Mouse (Mus musculus): ENCODE results near the gene Fgfr2.
A peak's percentile ranks its signal among the peaks of the same experiment; 100 is the strongest.

Fgfr2 gene

DNA sequence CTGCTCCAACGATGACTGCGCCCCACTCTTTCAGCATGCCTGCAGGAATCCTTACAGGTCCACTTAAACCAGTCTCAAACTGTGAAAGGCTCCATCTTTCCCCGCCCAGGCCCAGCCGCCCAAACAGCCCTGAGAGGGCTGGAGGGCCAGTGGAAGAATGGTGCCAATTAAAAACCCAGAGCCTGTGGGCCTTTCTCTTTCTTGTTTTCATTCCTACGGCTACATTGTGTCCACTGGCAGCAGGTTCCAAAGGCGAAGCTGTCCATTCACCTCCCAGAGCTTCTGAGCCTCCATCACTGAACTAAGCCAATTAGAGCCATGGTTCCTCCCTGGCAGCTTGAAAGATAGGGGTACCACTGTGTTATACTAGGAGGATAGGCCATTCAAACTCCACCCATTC lies 391.6 kb downstream of the Fgfr2 start:
- DNase-seq (ENCODE audit: low read depth in 1 of 2, low spot score in 2 of 2), result no peak

DNA sequence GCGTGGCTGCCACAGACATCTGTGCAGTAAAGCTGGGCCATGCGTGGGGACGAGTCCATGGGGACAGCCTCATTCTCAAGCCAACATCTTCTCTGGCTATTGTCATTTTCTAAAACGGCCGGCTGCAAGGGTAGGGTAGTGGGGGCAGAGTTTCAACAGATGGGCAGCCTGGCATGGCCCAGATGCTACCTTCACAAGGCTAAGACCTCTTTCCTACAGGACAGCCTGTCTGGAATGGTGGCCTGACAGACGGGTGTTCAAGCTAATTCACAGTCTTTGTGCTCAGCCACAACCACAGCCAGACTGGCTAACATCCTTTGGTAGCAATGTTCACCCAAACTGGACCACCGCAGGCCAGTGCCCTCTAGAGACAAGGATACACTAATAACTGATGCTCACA lies 392.6 kb downstream of the Fgfr2 start:
- DNase-seq (ENCODE audit: low read depth in 1 of 2, low spot score in 2 of 2), result no peak

- no peak for DNase-seq (ENCODE audit: low read depth in 1 of 2, low spot score in 2 of 2)
These were observed 393.9 kb downstream of the Fgfr2 start for GRCm38 (mm10) chr7:132729093-132729831.

DNA sequence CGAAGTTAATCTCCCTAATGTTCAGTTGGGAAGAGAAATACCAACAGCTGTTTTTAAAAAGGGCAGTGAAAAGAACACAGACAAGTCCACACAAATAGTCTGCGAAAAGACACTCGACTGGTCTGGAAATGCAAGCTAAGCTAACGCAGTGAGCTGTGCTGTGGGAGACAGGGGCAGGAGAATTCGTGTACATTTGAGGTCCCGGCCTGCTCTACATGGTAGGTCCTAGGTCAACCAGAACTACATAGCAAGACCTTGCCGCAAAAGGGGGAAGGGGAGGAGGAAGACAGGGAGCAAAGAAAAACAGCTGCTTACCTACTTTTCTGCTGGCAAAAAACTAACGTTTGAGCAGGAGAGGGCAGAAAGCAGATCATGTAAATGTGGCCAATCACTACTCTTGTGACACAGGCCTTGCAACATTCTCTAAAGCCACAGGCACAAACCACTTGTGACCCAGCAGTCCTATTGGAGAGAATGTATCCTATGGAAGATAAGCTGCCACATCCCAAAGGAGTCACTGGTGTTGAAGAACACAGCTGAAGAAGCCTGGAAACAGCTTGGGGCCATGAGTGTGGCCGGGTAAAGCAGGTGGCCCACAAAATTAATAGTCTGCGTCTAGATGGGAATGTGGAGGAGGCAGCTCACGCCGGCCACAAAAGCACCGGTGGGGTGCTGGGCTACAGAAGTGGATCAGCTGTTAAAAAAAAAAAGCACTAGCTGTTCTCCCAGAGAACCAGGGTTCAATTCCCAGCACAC lies 396.9 kb downstream of the Fgfr2 start:
- no peak for DNase-seq (ENCODE audit: low read depth in 1 of 2, low spot score in 2 of 2)

GRCm38 (mm10) chr7:132724501-132725062 lies 398.6 kb downstream of the Fgfr2 start:
- DNase-seq (ENCODE audit: low read depth in 1 of 2, low spot score in 2 of 2), result no peak

DNA sequence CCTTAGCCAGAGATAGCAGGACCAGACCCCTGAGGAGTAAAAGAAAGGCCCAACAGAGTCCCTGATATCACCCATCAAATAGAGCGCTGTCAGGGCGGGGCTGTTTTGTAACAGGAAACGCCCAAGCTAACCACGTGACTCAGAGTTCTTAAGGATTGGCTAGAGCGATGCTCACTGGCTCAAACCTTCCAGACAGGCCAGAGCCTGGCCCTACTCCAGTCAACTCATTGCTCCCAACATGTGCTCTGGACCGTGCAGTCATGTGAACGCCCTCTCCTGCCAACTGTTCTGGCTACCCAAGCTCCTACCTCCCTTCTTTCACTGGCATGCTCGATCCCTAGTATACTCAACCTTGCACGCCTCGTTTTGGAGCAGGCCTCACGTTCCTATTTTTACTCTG lies 399.2 kb downstream of the Fgfr2 start:
- DNase-seq (ENCODE audit: low read depth in 1 of 2, low spot score in 2 of 2), result no peak

GRCm38 (mm10) chr7:132722401-132723370 lies 400.5 kb downstream of the Fgfr2 start:
- no peak for DNase-seq (ENCODE audit: low read depth in 1 of 2, low spot score in 2 of 2)

GRCm38 (mm10) chr7:132720562-132720961 lies 402.6 kb downstream of the Fgfr2 start:
- no peak for DNase-seq (ENCODE audit: low read depth in 1 of 2, low spot score in 2 of 2)

GRCm38 (mm10) chr7:132719570-132719969 lies 403.6 kb downstream of the Fgfr2 start:
- no peak for DNase-seq (ENCODE audit: low read depth in 1 of 2, low spot score in 2 of 2)

GRCm38 (mm10) chr7:132715259-132715658 lies 407.9 kb downstream of the Fgfr2 start:
- DNase-seq (ENCODE audit: low read depth in 1 of 2, low spot score in 2 of 2), result no peak

- DNase-seq (ENCODE audit: low read depth in 1 of 2, low spot score in 2 of 2), result no peak
These were observed 408.8 kb downstream of the Fgfr2 start for GRCm38 (mm10) chr7:132714236-132714923.

DNA sequence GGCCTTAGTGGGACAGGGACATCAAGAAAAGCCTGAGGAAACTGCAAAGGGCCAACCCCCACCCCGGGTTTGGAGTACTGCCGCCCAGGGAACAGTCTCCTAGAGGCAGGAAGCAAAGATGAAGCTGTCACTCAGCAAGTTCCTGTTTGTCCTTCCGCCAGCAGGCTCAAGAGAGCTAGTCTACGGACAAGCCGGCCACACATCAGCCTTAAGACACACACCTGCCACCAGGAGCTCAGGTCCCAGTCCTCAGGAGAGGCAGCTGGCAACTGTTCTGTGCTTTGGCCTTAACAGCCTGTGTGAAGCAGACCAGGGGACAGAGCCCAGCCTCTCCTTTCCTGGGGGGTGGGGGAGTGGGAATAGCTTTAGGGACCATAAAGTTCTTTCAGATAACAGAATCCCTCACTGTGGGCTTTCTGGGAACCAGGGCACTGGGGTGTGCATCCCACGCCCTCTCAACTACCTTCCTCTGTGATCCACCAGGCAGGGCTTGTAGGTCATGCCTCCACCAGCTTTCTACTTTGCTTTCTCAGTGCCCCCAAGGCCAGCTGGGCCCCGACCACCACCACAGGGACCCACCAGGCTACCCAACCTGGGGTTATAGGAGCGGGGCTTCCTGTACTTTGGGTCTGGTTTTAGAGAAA lies 409.5 kb downstream of the Fgfr2 start:
- DNase-seq (ENCODE audit: low read depth in 1 of 2, low spot score in 2 of 2), result peak in 1 of 2 experiments; percentile 38

DNA sequence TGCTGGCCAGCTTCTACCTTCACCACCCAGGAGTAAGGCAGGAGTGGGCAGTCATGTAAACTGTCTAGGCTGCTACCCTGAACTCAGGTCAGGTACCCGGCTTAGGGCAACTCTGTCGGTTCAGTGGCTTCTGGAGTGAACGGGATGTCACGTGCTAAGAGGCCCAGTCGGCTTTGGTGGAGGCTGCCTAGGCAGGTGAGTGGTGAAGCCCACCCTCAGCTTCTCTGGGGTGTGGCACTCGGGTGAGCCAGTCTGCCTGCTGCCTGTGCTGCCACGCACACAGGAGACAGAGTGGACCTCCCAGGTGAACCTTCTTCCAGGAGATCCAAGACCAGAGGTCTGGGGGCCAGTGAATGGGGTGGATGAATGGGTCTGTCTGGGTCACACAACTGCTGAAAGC lies 410.2 kb downstream of the Fgfr2 start:
- DNase-seq (ENCODE audit: low read depth in 1 of 2, low spot score in 2 of 2), result no peak

DNA sequence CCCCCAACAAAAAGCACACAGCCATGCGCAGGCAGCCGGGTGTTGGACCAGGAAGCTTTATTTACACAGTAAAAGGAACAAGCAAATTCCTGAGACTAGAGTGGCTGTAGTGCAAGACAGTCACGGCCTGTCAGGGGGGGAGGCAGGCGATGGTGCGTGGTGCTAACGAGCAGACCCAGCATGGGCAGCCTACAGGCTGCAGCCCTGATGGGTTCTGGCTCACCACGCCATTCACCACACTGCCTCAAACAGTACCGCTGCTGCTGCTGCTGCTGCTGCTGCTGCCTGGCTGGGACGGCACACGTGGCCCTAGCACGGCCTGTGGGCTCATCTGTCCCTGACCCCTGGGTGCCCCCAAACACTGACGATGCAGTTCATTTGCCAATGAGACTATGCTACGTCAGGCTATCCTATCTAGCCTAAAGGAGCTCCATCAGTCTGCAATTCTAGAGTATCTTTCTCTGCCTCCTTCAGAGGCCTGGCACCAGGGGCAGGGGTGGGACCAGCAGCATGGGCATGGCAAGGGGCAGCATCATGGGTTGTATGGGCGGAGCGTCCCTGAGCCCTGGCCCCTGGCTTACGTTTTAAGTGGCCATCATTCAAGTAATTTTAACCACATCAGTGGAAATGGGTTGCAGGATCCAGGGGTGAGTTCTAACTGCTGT lies 411.0 kb downstream of the Fgfr2 start:
- no peak for DNase-seq (ENCODE audit: low read depth in 1 of 2, low spot score in 2 of 2)

DNA sequence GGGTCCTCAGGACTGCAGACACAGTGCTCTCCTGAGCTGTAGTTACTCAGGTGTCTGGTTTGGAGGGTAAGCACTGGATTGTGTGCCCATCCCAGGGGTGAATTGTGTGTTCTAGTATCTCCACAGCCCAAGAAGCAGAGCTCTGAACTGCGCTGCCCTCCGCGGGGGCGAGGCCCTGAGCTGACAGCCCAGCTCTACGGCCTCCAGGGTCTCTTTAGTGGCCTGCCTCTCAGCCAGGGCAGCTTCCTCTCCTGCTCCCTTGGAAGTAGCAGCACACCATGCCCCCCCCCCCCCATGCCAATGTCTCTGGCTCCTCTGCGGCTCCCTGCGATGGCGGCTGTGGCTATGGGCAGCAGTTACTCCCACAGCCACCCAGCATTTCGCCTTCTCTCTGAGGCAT lies 411.6 kb downstream of the Fgfr2 start:
- DNase-seq (ENCODE audit: low read depth in 1 of 2, low spot score in 2 of 2), result no peak

DNA sequence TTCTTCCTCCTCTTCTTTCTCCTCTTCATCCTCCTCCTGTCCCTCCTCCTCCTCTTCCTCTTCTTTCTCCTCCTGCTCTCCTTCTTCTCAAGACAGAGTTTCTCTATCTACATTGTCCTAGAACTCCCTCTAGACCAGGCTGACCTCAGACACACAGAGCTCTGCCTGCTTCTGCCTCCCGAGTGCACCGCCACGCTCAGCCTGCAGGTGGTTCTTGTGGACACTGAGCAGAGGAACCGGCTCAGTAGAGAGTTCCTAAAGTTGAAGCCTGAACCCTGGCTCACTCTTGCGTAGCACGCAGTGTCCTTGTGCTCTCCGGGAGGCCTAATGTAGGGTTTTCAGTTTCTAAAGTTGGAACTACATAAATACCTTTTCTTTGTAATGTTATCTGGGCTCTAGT lies 418.0 kb downstream of the Fgfr2 start:
- no peak for DNase-seq (ENCODE audit: low read depth in 1 of 2, low spot score in 2 of 2)

- no peak for DNase-seq (ENCODE audit: low read depth in 1 of 2, low spot score in 2 of 2)
These were observed 418.8 kb downstream of the Fgfr2 start for GRCm38 (mm10) chr7:132704310-132704875.

- DNase-seq (ENCODE audit: low read depth in 1 of 2, low spot score in 2 of 2), result no peak
These were observed 419.4 kb downstream of the Fgfr2 start for GRCm38 (mm10) chr7:132703515-132704309.

Data from monocyte, adult 2 months (primary cell).